Mouse (Mus musculus): ENCODE data around the gene Nptx1. TPM values are rescaled to one million over a fixed set of nuclear protein-coding genes. Genes with fewer than 3 reads are reported as not detected.
A peak's percentile ranks its signal among the peaks of the same experiment; 100 is the strongest.

Gene Nptx1
- polyA plus RNA-seq, 1 experiment from 2014 or later: not detected

GRCm38 (mm10) chr11:119497451-119497850, 50.1 kb downstream of the Nptx1 start:
- ATAC-seq (no peak), DNase-seq (no peak)
- H3K27ac ChIP-seq (ENCODE audit: low read depth): no peak overlapping the region
- 69% methylated on average over 4 of the region's 4 CpGs for WGBS (ENCODE audit: insufficient replicate concordance)
- no peaks in the 10 kb centered on the region for H3K9me3 ChIP-seq (ENCODE audit: low read length)
- no peak overlapping the region for H3K4me2 ChIP-seq (ENCODE audit: low read depth, low read length)
- H3K4me1 ChIP-seq (ENCODE audit: insufficient read depth): no peaks in the 10 kb centered on the region
- H3K27me3 ChIP-seq (ENCODE audit: insufficient read depth, low read length): no peaks in the 10 kb centered on the region
- peaks cover 9% of the 10 kb centered on the region; the same call in 1 of the 2 replicates for H3K36me3 ChIP-seq (replicated peaks; ENCODE audit: insufficient read depth, low read length)
- TF ChIP-seq CTCF (IDR thresholded peaks at IDR 0.05; ENCODE audit: low read depth): no peak
- no peak overlapping the region for H3K9ac ChIP-seq (replicated peaks)
- H3K4me3 ChIP-seq (ENCODE audit: low read depth, low read length): no peak overlapping the region

GRCm38 (mm10) chr11:119496147-119496546, 51.4 kb downstream of the Nptx1 start:
- H3K4me3 ChIP-seq (ENCODE audit: low read depth, low read length): no peak overlapping the region

GRCm38 (mm10) chr11:119493516-119493915, 54.0 kb downstream of the Nptx1 start:
- H3K27me3 ChIP-seq (ENCODE audit: insufficient read depth, low read length): no peaks in the 10 kb centered on the region
- no peak for ATAC-seq

More at GRCm38 (mm10) chr11:119496147-119496546, 51.4 kb downstream of the Nptx1 start:
- TF ChIP-seq EP300 (IDR thresholded peaks at IDR 0.05; ENCODE audit: low read depth) (no peak), CTCF (IDR thresholded peaks at IDR 0.05; ENCODE audit: low read depth) (no peak)
- Histone ChIP-seq H3K4me1 (ENCODE audit: insufficient read depth) (peaks cover 4% of the 10 kb centered on the region), H3K9me3 (ENCODE audit: low read length) (no peaks in the 10 kb centered on the region), H3K4me2 (ENCODE audit: low read depth, low read length) (no peak overlapping the region), H3K27me3 (ENCODE audit: insufficient read depth, low read length) (no peaks in the 10 kb centered on the region), H3K36me3 (replicated peaks; ENCODE audit: insufficient read depth, low read length) (0 out of 2 replicates have a peak, but pooled peaks cover 4% of the 10 kb centered on the region), H3K9ac (replicated peaks) (no peak overlapping the region), H3K27ac (ENCODE audit: low read depth) (no peak overlapping the region)
- no peak for DNase-seq
- no peak for ATAC-seq
- 86% methylated on average over 5 of the region's 5 CpGs for WGBS (ENCODE audit: insufficient replicate concordance)

GRCm38 (mm10) chr11:119492830-119493229, 54.7 kb downstream of the Nptx1 start:
- H3K4me2 ChIP-seq (ENCODE audit: low read depth, low read length): no peak overlapping the region
- no peak for ATAC-seq

More at GRCm38 (mm10) chr11:119493516-119493915, 54.0 kb downstream of the Nptx1 start:
- no peak for TF ChIP-seq EP300 (IDR thresholded peaks at IDR 0.05; ENCODE audit: low read depth)
- no peak for TF ChIP-seq CTCF (IDR thresholded peaks at IDR 0.05; ENCODE audit: low read depth)
- Histone ChIP-seq H3K36me3 (replicated peaks; ENCODE audit: insufficient read depth, low read length) (peaks cover 6% of the 10 kb centered on the region; the same call in 1 of the 2 replicates), H3K4me2 (ENCODE audit: low read depth, low read length) (no peak overlapping the region), H3K27ac (ENCODE audit: low read depth) (no peak overlapping the region), H3K9ac (replicated peaks) (no peak overlapping the region), H3K4me1 (ENCODE audit: insufficient read depth) (peaks cover 9% of the 10 kb centered on the region), H3K9me3 (ENCODE audit: low read length) (no peaks in the 10 kb centered on the region), H3K4me3 (ENCODE audit: low read depth, low read length) (no peak overlapping the region)
- no peak for DNase-seq
- 63% methylated on average over 4 of the region's 4 CpGs for WGBS (ENCODE audit: insufficient replicate concordance)

GRCm38 (mm10) chr11:119491690-119492087, 55.9 kb downstream of the Nptx1 start:
- DNase-seq (no peak), ATAC-seq (peak; percentile 2; the same call in 1 of the 2 replicates)
- 5% methylated on average over 27 of the region's 27 CpGs for WGBS (ENCODE audit: insufficient replicate concordance)
- Histone ChIP-seq H3K9me3 (ENCODE audit: low read length) (no peaks in the 10 kb centered on the region), H3K4me1 (ENCODE audit: insufficient read depth) (peaks cover 9% of the 10 kb centered on the region), H3K27me3 (ENCODE audit: insufficient read depth, low read length) (no peaks in the 10 kb centered on the region), H3K4me2 (ENCODE audit: low read depth, low read length) (peak overlapping the region; percentile 100), H3K4me3 (ENCODE audit: low read depth, low read length) (peak overlapping the region; percentile 70), H3K27ac (ENCODE audit: low read depth) (peak overlapping the region; percentile 85), H3K36me3 (replicated peaks; ENCODE audit: insufficient read depth, low read length) (peaks cover 23% of the 10 kb centered on the region), H3K9ac (replicated peaks) (peak overlapping the region; percentile 72)
- TF ChIP-seq CTCF (IDR thresholded peaks at IDR 0.05; ENCODE audit: low read depth) (no peak), EP300 (IDR thresholded peaks at IDR 0.05; ENCODE audit: low read depth) (no peak)

More at GRCm38 (mm10) chr11:119492830-119493229, 54.7 kb downstream of the Nptx1 start:
- Histone ChIP-seq H3K9me3 (ENCODE audit: low read length) (no peaks in the 10 kb centered on the region), H3K27me3 (ENCODE audit: insufficient read depth, low read length) (no peaks in the 10 kb centered on the region), H3K27ac (ENCODE audit: low read depth) (no peak overlapping the region), H3K36me3 (replicated peaks; ENCODE audit: insufficient read depth, low read length) (peaks cover 11% of the 10 kb centered on the region; the same call in 1 of the 2 replicates), H3K4me1 (ENCODE audit: insufficient read depth) (peaks cover 9% of the 10 kb centered on the region), H3K9ac (replicated peaks) (no peak overlapping the region), H3K4me3 (ENCODE audit: low read depth, low read length) (no peak overlapping the region)
- 92% methylated on average over 6 of the region's 6 CpGs for WGBS (ENCODE audit: insufficient replicate concordance)
- TF ChIP-seq EP300 (IDR thresholded peaks at IDR 0.05; ENCODE audit: low read depth) (no peak), CTCF (IDR thresholded peaks at IDR 0.05; ENCODE audit: low read depth) (no peak)
- DNase-seq: no peak

- Histone ChIP-seq H3K36me3 (replicated peaks; ENCODE audit: insufficient read depth, low read length) (peaks cover 29% of the 10 kb centered on the region), H3K9ac (replicated peaks) (peak within 1 kb of the TSS; percentile 72), H3K4me1 (ENCODE audit: insufficient read depth) (peaks cover 9% of the 10 kb centered on the region), H3K27me3 (ENCODE audit: insufficient read depth, low read length) (no peaks in the 10 kb centered on the region), H3K4me3 (ENCODE audit: low read depth, low read length) (peak within 1 kb of the TSS; percentile 70), H3K27ac (ENCODE audit: low read depth) (peak within 1 kb of the TSS; percentile 85), H3K9me3 (ENCODE audit: low read length) (no peaks in the 10 kb centered on the region), H3K4me2 (ENCODE audit: low read depth, low read length) (peak within 1 kb of the TSS; percentile 100)
- DNase-seq: peak; percentile 99
- 2% methylated on average over 66 of the region's 66 CpGs for WGBS (ENCODE audit: insufficient replicate concordance)
- ATAC-seq: peak; percentile 97
- TF ChIP-seq CTCF (IDR thresholded peaks at IDR 0.05; ENCODE audit: low read depth): peak; percentile 100
- no peak; the same call in 1 of the 2 replicates for TF ChIP-seq EP300 (IDR thresholded peaks at IDR 0.05; ENCODE audit: low read depth)
Measured at GRCm38 (mm10) chr11:119490861-119491689, 56.5 kb downstream of the Nptx1 start, which contains the start of gene Endov. Gene Endov (plus strand): TSS chr11:119491347.

Other genes starting within 250 kb of the Nptx1 start
- 119 and 125 TPM in 2 replicates for gene Eif4a3, start 247.7 kb downstream of the Nptx1 start, polyA plus RNA-seq (2015; fragmentation: Nextera tagmentation; extraction: Ambion mirVana)
- gene Card14, start 240.0 kb downstream of the Nptx1 start, polyA plus RNA-seq (2015; fragmentation: Nextera tagmentation; extraction: Ambion mirVana): 0.06 and 0.09 TPM in 2 replicates
- gene Sgsh, start 192.2 kb downstream of the Nptx1 start, polyA plus RNA-seq (2015; fragmentation: Nextera tagmentation; extraction: Ambion mirVana): 4.1 and 4.2 TPM in 2 replicates
- gene Slc26a11, start 192.2 kb downstream of the Nptx1 start, polyA plus RNA-seq (2015; fragmentation: Nextera tagmentation; extraction: Ambion mirVana): 2.1 and 2.2 TPM in 2 replicates
- gene Rnf213, start 154.7 kb downstream of the Nptx1 start, polyA plus RNA-seq (2015; fragmentation: Nextera tagmentation; extraction: Ambion mirVana): 6.6 and 7.4 TPM in 2 replicates
- 5.2 and 6.4 TPM in 2 replicates for gene Endov, start 56.4 kb downstream of the Nptx1 start, polyA plus RNA-seq (2015; fragmentation: Nextera tagmentation; extraction: Ambion mirVana)
- 3.1 TPM in 2 replicates for gene Rptor, start 55.2 kb upstream of the Nptx1 start, polyA plus RNA-seq (2015; fragmentation: Nextera tagmentation; extraction: Ambion mirVana)

Measured in liver, postnatal 0 days (tissue).